ENCODE assay signal across 12 mouse cellular contexts in the genomic region with DNA sequence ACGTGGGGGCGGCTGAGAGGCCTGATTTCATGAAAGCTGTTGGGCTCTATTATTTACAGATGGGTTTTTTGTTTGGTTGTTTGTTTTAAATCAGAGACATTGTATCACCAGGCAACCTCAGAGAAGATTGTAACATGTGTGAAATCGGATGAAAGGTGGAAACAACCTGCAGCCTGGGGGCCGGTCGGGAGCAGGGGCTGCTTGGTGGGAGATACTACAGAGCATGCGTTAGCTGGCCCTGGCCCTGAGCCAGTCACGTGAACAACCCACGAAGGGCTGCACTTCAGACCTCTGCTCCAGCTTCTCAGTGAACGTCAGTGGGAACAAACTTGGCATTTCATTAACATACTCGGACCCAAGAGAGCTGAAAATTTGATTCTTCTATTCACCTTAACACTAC.
"Had no signal": no experiment of that assay in that cellular context is flagged by ENCODE, and none has a peak within 500 bp of the region (broad histone marks: within the 10 kb centered on the region; RNA-seq: fewer than 3 reads in every experiment).

No protein-coding gene starts in this region.

- H3K4me3 ChIP-seq: limb, embryonic 12.5 days; liver, embryonic 13.5 days; lung, embryonic 15.5 days; megakaryocyte, embryonic 14.5 days; midbrain, embryonic 15.5 days; neural tube, embryonic 12.5 days had no signal

- H3K4me2 ChIP-seq: limb, embryonic 12.5 days; liver, embryonic 13.5 days; lung, embryonic 15.5 days; midbrain, embryonic 11.5 days; midbrain, embryonic 15.5 days; neural tube, embryonic 12.5 days had no signal

- H3K27me3 ChIP-seq: limb, embryonic 12.5 days; liver, embryonic 13.5 days; lung, embryonic 15.5 days; megakaryocyte, embryonic 14.5 days; midbrain, embryonic 15.5 days; neural tube, embryonic 12.5 days had no signal

- H3K36me3 ChIP-seq: limb, embryonic 12.5 days; liver, embryonic 13.5 days; lung, embryonic 15.5 days; midbrain, embryonic 15.5 days; neural tube, embryonic 12.5 days had no signal

- H3K27ac ChIP-seq: limb, embryonic 12.5 days; liver, embryonic 13.5 days; lung, embryonic 15.5 days; macrophage; midbrain, embryonic 15.5 days; neural tube, embryonic 12.5 days; stomach, postnatal 0 days had no signal

- ATAC-seq: intestine, embryonic 16.5 days; liver, postnatal 0 days; midbrain, embryonic 15.5 days had no signal

- DNase-seq: layer of hippocampus, postnatal 36 days had no signal

- H3K4me1 ChIP-seq: liver, embryonic 13.5 days; megakaryocyte, embryonic 14.5 days had no signal

- H3K9me3 ChIP-seq: limb, embryonic 12.5 days; liver, embryonic 13.5 days; lung, embryonic 15.5 days; megakaryocyte, embryonic 14.5 days; midbrain, embryonic 15.5 days; neural tube, embryonic 12.5 days had no signal

- H3K9ac ChIP-seq: limb, embryonic 12.5 days; liver, embryonic 13.5 days; liver, postnatal 0 days; lung, embryonic 15.5 days; midbrain, embryonic 15.5 days; neural tube, embryonic 12.5 days had no signal
